Mouse (Mus musculus): Measurements from ENCODE around the gene Pard6a. TPM values are rescaled to one million over a fixed set of nuclear protein-coding genes. Genes with fewer than 3 reads are reported as not detected.

The Pard6a gene
- polyA plus RNA-seq, 1 experiment from 2014 or later: 20.5 TPM

DNA sequence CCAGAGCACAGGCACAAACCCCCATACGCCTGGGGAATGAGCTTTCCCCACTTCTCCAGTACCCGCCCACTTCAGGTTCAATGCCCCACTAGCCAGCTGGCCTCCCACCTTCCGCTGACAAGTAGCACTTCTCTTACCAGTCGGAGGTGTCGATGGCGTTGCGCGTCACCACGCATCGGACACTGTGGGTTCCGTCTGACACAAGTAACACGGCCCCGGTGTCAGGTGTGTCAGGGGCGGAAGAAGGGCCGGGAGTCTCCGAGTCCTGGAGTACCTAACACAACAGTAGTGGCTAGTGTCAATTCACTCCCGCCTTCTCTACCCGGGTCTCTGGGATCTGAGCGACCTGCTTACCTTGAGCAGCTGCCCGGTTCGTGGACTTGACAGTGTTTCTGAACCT is 382 bp upstream of the Pard6a start:
- DNase-seq (ENCODE audit: low spot score): peak; percentile 63

DNA sequence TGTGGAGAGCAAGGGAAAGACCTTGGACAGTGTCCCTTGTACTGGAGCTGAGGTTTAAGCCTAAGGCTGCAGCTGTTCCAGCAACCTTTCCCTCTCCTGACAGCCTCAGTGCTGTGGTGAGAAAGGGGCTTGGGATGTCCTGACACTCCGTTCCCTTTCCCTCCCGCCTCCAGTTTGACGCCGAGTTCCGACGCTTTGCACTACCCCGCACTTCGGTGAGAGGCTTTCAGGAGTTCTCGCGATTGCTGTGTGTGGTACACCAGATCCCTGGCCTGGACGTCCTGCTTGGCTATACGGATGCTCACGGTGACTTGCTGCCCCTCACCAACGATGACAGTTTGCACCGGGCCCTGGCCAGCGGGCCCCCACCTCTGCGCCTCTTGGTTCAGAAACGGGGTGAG is 1.1 kb downstream of the Pard6a start:
- no peak for DNase-seq (ENCODE audit: low spot score)

DNA sequence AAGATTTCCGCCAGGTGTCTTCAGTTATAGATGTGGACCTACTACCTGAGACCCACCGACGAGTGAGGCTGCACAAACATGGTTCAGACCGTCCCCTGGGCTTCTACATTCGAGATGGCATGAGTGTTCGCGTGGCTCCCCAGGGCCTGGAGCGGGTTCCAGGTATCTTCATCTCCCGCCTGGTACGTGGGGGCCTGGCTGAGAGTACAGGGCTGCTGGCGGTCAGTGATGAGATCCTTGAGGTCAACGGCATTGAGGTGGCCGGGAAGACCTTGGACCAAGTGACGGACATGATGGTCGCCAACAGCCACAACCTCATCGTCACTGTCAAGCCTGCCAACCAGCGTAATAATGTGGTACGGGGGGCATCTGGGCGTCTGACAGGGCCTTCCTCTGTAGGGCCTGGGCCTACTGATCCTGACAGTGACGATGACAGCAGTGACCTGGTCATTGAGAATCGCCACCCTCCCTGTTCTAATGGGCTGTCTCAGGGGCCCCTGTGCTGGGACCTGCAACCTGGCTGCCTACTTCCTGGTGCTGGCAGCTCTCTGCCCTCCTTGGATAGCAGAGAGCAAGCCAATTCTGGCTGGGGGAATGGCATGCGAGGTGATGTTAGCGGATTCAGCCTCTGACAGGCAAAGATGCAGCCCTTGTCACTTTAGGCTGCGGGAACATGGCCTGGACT is 1.9 kb downstream of the Pard6a start:
- no peak for DNase-seq (ENCODE audit: low spot score)

DNA sequence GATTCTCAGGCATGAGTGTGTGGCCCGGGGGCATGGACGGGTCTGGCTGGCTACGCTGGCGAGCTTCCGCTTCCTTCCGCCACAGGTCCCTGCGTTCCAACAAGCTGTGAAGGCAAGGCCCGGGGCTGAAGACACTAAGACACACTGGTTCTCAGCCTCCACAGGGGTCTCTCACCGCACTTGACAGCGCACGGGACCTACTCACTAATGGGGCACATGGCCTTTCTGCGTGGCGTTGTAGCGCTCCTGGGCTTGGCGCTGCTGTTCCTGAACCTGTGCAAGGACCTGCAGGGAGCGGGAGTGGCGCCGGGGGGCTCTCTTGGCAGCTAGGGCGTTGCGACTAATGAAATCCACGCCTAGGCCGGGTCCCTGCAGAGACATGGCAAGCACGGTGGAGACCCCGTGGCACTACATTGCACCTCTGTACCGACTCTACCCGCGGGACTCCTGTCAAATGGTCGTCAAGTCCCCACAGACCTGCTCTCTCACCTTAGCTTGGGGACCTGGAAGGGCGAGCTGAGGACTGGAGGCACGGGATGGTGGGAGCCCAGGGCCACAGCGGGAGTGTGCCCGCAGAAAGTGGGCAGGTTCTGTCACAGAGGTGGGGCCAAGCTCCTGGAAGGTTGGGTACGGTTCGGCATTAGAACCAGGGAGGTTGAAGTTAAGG is 3.3 kb downstream of the Pard6a start:
- no peak for DNase-seq (ENCODE audit: low spot score)

DNA sequence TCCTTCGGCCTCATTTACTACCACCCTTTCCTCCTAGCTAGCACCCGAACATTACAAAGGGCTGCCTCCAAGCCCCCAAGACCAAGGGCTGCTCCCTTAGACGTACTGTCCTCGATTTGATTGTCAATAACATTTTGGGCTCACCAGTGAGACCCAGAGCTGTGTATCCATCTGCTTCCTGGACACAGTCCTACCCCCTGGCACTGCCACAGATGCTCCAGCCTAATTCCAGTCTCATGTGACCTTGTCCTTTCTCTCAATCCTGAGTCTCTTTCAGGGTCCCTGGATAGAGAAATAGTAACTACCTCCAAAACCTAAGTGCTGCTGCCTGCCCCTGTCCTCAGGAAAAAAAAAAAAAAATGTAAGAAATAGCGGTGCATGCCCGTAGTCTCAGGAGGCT is 4.0 kb downstream of the Pard6a start:
- DNase-seq (ENCODE audit: low spot score): no peak

DNA sequence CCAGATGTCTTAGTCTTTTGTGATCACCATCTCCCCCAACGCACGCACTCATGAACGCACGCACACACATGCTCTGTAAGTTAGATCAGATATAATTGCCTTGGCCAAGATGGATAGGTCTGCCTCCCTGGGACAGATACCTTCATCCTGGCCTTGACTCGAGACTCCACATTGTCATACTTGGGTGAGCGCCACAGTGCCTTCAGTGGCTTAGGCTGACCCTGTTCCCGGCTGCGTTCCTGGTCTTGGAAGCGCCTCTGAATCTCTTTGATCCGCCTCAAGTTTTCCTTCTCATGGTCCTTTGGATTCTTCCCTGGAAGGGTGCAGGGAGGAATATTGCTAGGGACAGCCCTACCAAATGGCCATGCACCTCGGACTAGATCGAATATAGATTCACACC is 5.5 kb downstream of the Pard6a start:
- no peak for DNase-seq (ENCODE audit: low spot score)

DNA sequence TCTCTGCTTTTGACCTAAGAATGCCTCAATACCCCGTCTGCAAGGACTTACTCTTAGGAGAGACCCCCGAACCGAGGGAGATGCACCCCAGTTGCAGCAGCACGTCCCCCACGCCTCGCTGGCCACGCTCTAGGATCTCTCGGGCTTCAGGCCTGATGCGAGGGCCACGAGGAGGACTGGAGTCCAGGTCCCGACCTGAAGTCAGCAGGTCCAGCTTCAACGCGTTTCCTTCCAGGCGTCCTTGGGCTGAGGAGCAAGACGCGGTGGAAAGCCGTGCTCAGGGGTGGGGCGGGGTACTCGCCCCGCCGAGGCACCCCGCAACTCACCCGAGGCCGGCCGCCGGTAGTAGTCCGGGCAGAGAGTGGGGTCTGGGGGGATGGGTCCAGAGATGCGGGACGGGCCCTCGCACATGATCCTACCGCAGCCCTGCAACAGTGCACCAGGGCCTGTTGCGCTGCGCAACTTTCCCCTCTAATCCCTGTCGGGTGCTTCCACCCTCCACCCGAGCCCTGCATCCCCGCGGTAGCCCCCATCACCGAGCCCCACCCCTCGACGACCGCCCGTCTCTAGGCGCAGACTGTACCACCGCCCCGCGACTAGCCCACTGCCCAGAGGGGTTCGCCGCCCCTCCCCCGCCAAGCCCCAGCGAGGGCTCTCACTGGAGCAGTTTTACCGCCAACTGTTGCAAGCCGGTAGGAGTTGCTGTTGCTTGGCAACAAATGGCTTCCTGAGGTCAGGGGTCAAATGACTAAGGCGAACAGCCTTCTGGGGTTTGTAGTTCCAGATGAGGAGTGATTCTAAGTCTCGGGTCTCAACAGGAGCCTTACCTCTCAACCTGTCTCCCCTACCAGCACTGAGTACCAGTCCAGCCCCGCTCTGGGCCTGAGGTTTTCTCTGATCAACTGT is 6.8 kb downstream of the Pard6a start, which contains the start of the genes 4933405L10Rik and Enkd1:
4933405L10Rik (plus strand) TSS at position 158 of the 906 bp plus-strand sequence.
Enkd1 (minus strand) TSS at position 713 of the 906 bp plus-strand sequence.
- DNase-seq (ENCODE audit: low spot score): peak; percentile 92

DNA sequence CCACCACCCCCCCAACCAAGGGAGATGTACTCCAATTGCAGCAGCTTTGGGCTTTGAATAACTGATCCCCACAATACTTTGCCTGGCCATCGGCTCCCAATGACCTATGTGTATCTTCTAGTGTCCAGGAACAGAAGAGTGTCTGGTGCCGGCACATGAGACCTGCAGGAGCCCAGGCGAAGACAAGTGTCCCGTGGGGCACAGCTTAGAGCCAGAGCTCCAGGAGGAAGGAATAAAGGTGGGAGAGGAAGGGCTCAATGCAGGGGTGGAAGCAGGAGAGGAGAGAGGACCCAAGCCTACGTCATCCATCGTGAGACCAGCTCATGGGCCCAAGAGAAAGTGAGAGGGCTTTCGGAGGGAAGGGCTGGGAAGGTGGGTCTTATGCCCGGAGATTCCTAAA is 7.7 kb downstream of the Pard6a start:
- no peak for DNase-seq (ENCODE audit: low spot score)

DNA sequence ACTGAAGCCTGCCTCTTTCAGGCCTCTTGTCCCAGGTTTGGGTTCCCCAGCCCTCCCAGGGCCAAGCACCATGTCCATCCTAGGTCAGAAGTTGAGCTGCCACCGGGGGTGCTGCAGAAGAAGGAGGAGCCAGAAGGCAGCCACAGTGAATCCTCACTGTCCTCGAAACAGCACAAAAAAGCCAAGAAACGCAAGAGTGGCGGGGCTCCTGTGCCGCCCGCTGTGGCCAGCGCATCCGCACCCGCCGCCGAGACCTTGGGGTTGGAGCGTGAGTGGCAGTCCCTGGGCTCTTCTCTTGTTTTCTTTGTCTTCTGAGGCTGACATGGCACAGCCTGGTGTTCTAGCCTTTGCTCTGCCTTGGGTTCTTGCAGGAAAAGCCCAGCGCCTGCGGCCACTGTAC is 8.4 kb downstream of the Pard6a start:
- DNase-seq (ENCODE audit: low spot score): no peak

DNA sequence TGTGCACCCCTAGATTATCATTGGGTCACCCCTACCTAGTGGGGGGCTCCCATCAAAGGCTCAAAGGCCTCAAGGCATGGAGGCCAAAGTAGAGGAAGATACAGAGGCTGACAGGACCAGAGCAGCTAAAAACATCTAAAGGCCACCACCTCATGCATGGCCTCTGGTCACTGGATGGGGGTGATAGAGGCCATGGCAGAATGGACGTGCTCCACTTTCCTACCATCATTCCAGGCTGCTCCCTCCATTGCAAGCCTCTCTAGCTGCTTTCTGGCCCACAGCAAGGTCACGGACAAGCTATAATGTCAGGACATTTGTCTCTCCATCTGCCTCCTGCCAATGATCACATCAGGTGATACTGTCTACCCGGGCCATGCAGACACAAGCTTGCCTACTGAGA is 11.3 kb downstream of the Pard6a start:
- DNase-seq (ENCODE audit: low spot score): no peak

DNA sequence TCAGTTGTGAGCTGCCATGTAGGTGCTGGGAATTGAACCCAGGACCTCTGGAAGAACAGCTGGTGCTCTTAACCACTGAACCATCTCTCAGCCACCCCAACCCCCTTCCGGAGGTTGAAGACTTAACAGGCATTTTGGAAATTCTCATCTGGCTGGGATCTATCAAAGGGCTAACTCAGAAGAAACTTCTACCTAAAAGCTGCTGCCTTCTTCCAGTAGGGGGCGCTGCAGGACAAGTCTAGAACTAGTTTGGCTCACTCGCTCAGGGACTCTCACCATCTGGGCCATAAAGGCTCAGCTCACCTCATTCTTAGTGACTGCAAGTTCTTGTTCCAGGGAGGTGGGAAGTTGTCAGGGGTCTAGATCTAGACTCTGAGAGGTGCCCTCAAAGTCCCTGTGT is 13.2 kb downstream of the Pard6a start:
- peak; percentile 94 for DNase-seq (ENCODE audit: low spot score)

DNA sequence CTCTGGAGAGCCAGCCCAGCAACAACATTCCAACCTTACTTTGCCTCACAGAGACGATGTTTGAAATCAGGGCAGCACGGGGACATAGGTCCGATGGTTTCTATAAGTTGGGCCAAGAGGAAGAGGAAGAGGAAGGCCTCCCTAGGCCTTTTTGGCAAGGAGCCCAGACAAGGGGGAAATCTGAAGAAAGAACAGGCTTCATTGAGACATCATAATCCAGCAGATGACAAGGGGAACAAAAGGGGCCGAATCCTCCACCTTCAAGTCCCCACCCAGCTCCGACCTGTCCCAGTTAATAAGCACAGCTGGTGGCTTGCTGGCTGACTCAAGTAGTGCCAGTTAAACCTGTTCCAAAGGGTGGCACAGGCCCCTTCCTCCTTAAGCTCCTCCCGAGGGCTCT is 14.1 kb downstream of the Pard6a start:
- DNase-seq (ENCODE audit: low spot score): no peak

DNA sequence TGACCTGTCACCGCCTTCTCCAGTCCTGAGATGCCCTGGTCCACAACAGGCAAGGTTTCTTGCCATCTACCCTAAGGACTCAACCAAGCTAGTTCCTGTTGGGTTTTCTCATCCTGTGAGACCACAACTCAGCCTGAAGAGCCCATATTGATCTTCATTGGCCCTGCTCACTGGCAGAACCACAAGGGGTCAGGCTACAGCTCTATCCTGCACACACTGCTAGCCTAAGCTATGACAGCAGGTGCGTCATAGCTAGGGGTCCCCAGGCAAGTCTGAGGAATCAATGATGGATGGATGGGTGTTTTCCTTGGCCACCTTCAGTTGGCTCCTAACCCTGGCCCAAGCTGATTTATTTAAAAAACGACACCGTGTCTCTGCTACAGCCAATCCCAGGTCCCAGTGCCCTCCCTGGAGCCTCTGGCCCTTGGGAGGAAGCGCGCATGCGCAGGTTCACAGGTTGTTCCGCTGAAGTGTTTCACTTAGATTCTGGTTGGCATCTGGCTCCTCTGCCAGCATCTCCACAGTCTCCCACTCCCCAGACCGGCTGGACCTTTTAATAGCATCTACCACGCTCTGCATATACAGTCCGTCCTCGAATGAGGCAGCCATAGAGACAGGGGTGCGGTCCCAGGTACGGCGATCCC is 15.5 kb downstream of the Pard6a start:
- DNase-seq (ENCODE audit: low spot score): no peak

DNA sequence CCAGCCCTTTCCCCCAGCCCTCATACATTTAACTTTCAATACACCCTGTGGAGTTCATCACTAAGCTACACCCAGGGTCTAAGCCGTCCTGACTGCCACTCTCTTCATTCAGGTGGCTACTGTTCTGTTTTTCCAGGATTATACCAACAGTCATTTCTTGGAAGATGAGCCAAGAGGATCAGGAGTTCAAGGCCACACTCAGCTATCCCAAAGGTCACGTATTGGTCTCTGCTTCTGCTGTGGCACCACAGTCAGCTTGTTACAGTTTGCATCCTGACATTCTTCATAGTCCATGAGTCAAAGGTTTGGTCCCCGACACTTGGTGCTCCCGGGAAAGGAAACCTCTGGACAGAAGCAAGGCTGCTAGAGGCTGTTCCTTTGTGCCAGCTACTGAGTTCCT is 18.7 kb downstream of the Pard6a start:
- DNase-seq (ENCODE audit: low spot score): no peak

DNA sequence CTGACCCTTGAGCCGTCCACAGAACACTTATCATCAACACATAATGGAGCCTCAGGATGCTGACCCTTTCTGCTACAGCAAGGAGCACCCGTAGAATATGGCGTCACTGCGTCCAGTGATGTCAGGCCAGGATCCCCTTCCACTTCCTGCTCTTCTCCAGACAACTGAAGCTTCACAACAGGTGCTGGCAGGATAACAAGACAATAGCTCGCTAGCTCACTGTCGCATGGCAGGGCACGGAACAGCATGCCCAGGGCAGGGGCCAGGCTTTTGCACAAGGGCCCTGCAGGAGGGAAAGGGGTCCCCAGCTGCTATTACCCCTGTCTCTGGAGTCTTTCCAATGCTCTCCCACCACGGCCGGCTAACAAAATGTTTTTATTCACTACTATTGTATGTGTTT is 21.9 kb downstream of the Pard6a start:
- no peak for DNase-seq (ENCODE audit: low spot score)

DNA sequence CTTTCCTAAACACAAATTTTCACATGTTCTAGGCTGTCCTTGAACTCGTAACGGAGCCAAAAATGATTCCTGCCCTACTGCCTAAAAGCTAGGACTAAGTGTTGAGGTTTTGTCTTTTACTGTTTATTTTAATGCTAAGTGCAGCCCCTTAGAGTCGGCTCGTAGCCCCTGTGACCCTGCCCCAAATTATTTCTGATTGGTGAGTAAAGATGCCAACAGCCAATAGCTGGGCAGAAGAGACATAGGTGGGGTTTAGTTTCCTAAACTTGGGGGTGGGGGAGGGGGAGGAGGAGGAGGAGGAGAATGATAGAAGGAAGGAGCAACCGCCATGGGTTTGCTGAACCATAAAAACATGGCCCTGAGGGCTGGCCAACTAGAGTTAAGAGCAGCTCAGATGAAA is 24.8 kb downstream of the Pard6a start:
- no peak for DNase-seq (ENCODE audit: low spot score)

DNA sequence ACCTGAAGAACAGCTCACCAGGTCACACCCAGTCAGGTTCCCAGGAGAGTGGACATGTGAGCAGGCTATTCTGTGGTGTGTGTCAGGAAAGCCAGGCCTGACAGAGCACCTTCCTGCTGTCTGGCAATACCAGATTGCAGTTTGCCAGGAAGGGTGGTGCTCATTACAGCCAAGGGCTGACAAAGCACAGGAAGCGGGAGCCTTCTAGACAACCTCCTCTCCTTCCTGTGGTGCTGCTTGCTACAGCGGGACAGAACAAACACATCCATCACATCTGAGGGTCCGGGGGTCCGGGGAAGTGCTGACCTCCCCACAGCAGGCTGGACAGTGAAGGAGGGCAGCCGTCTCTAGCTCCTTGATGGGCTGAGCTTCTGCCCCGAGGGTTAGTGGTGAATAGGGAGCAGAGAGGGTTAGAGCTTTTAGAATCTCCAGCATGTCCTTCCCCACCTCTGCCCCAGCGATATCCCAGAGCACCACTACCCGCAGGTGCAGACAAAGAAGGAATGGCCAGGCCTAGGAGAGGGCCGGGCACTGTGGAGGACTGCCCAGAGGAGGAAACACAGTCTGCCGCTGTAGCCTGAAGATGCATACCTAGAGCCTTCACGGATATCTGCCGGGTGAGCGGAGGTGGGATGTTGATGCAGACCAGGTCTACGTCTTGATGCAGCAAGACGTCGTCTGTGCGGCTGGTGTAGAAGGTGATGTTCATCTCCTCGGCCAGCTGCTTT is 26.6 kb downstream of the Pard6a start:
- DNase-seq (ENCODE audit: low spot score): no peak

DNA sequence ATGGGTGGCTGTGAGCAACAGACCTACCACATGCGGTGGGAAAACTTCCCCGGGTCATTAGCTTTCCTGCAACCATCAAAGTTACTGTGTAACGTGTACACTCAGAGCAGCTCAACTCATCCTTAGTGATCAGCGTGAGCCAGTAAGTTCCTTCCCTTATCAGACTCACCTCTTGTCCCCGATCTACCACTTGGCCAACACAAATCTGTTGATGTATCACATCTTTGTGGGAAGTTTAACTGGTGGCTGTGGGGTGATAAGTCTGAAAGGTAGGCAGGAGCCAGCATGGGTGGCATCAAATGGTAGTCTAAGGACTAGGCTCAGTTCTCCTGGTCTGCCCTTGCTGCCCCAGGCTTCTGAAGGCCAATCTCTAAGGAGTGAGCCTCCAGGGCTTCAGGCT is 31.2 kb downstream of the Pard6a start:
- no peak for DNase-seq (ENCODE audit: low spot score)

DNA sequence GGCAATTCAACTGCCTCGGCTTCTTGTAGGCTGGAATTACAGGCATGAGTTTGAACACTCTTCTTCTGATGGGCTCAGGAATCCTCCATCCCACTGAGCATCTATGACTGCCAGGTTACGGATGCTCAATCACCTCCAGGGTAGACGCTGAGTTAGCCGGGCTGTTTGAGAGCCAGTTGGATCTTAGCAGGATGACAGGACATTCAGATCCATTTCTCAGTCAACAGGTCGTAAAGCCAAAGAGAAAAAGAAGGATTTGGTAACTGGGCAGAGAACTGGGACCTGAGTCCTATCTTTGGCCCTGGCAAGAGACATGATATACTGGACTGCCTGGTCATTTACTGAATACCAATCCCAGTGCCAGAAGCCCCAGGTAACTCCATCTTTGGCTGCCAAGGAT is 38.3 kb downstream of the Pard6a start:
- DNase-seq (ENCODE audit: low spot score): no peak

DNA sequence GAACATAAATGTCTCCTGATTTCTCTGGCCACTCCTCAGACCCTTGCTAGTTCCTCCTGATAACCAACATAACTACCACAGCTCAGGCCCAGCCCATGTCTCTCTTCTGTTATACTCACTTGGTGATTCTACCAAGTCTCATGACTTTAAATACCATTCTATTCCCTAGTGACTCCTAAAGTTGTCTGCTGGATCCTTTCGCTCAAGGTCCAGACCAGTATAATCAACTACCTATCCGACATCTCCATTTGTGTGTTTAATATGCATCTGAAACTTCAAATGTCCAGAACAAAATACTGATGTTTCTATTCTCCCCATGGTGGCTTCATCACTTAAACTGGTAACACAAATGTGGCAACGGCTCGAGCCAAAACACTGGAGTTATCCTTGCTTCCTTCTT is 42.4 kb downstream of the Pard6a start:
- no peak for DNase-seq (ENCODE audit: low spot score)

DNA sequence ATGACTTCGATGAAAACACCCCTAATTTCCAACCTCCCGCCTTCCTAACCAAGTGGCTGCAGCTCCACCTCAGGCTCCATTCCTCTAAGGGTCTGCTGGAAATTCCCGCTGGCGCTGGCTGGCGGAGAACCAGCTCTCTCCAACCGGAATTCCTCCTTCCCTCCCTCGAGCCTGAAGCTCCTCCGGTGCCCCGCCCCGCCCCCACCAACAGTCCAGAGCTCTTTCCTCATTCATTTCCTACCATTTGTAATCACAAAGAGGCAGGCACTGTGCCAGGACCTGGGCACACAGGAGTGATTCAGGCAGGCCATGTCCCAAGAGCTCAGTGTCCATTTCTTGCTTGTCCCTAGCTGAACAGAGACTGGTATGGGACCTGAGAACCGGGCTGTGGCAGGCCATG is 49.7 kb downstream of the Pard6a start:
- DNase-seq (ENCODE audit: low spot score): no peak

Data from thymus, postnatal 0 days (tissue).